Mouse (Mus musculus) embryonic facial prominence, embryonic 11.5 days (tissue): ENCODE results near the gene Traf3ip3. TPM values are rescaled to one million over a fixed set of nuclear protein-coding genes. Genes with fewer than 3 reads are reported as not detected.

Source experiments
- ATAC-seq: fragments of 200-750 bp; cut with Nextera tagmentation; replicated peaks from 2 replicates; pipeline ENCODE4 v1.8.0; 2017; ENCODE audit warnings: low read depth; ENCODE audit not compliant: insufficient number of reproducible peaks, low FRiP score, low TSS enrichment
- DNase-seq: peaks from one replicate; pipeline ENCODE4 v3.0.0-alpha.2; 2015; ENCODE audit warnings: low spot score
- H3K27ac ChIP-seq: fragments of 300-500 bp; sonication (generic); replicated peaks from 2 replicates; pipeline ENCODE4 v1.5.1; 2014; ENCODE audit warnings: mild to moderate bottlenecking, low read depth, low read length, control low read depth
- H3K27me3 ChIP-seq: fragments of 300-500 bp; sonication (generic); 2 replicates; pipeline ENCODE4 v1.6.1; 2014; ENCODE audit warnings: mild to moderate bottlenecking, low read length, moderate library complexity, mixed read lengths; ENCODE audit not compliant: control insufficient read depth, insufficient read depth
- H3K36me3 ChIP-seq: fragments of 300-500 bp; sonication (generic); replicated peaks from 2 replicates; pipeline ENCODE4 v1.6.1; 2014; ENCODE audit warnings: low read depth, mild to moderate bottlenecking, low read length, moderate library complexity, mixed read lengths; ENCODE audit not compliant: control insufficient read depth, insufficient read depth
- H3K4me1 ChIP-seq: fragments of 300-500 bp; sonication (generic); 2 replicates; pipeline ENCODE4 v1.6.1; 2014; ENCODE audit warnings: low read length, mixed read lengths; ENCODE audit not compliant: control insufficient read depth, insufficient read depth
- H3K4me2 ChIP-seq: fragments of 300-500 bp; sonication (generic); 2 replicates; pipeline ENCODE4 v1.6.1; 2014; ENCODE audit warnings: low read depth, mild to moderate bottlenecking, control low read depth, low read length, moderate library complexity
- H3K4me3 ChIP-seq: fragments of 300-500 bp; sonication (generic); 2 replicates; pipeline ENCODE4 v1.5.1; 2014; ENCODE audit warnings: low read depth, low read length, control low read depth
- H3K9ac ChIP-seq: fragments of 300-500 bp; sonication (generic); replicated peaks from 2 replicates; pipeline ENCODE4 v1.6.1; 2014; ENCODE audit warnings: mild to moderate bottlenecking, control low read depth, low read length
- H3K9me3 ChIP-seq: fragments of 300-500 bp; sonication (generic); replicated peaks from 2 replicates; pipeline ENCODE4 v1.6.1; 2016; ENCODE audit warnings: mild to moderate bottlenecking, low read length, inconsistent platforms, mixed read lengths; ENCODE audit not compliant: control insufficient read depth
- WGBS: fragments of 180-500 bp; shearing (Covaris S2); extraction: QIAGEN DNeasy Blood & Tissue Kit; methylation state at CpG from one replicate; pipeline ENCODE4 v1.1.7; 2014; 5-methylcytosine and 5-hydroxymethylcytosine counted together
- polyA plus RNA-seq: library from polyadenylated mRNA; unstranded; fragments of >200 nt; fragmentation: Nextera tagmentation; extraction: Ambion mirVana; gene quantifications from 2 replicates; pipeline ENCODE4 v1.2.1, GENCODE M21; 2014

Gene Traf3ip3
- polyA plus RNA-seq, 1 experiment from 2014 or later = 1.5 TPM

DNA sequence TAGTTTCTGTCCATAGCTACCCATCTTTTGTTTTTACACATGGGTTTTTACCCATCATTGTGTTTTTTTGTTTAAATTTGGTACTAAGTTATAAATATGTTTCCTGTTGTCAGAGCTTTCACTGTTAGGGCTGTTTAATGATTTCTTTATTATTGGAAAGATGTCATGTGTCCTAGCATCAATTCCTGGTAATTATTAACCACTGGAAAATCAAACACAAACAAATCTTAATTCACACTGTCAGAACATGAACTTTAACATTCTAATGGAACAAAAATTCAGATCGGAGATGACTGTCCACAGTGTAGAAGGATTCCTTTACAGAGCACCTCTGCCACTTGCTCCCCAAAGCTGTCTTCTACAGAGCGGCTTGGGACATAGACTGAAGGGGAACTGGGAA lies 3.9 kb upstream of the Traf3ip3 start:
- DNase-seq (no peak), ATAC-seq (no peak)
- WGBS = 88% methylated on average over 2 of the region's 2 CpGs
- Histone ChIP-seq H3K9ac (no peak overlapping the region), H3K9me3 (no peaks in the 10 kb centered on the region), H3K27ac (no peak overlapping the region), H3K4me2 (no peak overlapping the region), H3K36me3 (no peaks in the 10 kb centered on the region), H3K27me3 (no peaks in the 10 kb centered on the region), H3K4me3 (no peak overlapping the region), H3K4me1 (no peaks in the 10 kb centered on the region)

DNA sequence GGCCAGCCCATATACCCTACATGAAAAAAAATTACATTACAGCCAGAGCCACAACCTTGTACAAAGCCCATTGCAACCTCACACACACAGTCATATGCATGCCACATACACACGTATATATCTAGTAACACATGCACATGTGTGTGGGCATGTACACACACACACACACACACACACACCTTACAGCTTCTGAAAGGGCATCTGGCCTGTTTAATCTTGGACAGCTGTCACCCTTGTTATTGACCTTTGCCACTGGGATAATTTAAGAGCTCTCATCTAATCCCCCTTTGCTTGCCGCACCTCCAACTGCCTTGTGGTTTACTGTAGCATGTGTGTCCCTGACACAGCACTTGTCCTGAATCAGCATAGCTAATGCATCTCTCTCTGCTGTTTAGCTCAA lies 2.3 kb upstream of the Traf3ip3 start:
- Histone ChIP-seq H3K36me3 (no peaks in the 10 kb centered on the region), H3K4me1 (no peaks in the 10 kb centered on the region), H3K27me3 (no peaks in the 10 kb centered on the region), H3K9ac (no peak overlapping the region), H3K9me3 (no peaks in the 10 kb centered on the region), H3K4me2 (no peak overlapping the region), H3K4me3 (no peak overlapping the region), H3K27ac (no peak overlapping the region)
- 54% methylated on average over 2 of the region's 2 CpGs for WGBS
- DNase-seq (no peak), ATAC-seq (no peak)

DNA sequence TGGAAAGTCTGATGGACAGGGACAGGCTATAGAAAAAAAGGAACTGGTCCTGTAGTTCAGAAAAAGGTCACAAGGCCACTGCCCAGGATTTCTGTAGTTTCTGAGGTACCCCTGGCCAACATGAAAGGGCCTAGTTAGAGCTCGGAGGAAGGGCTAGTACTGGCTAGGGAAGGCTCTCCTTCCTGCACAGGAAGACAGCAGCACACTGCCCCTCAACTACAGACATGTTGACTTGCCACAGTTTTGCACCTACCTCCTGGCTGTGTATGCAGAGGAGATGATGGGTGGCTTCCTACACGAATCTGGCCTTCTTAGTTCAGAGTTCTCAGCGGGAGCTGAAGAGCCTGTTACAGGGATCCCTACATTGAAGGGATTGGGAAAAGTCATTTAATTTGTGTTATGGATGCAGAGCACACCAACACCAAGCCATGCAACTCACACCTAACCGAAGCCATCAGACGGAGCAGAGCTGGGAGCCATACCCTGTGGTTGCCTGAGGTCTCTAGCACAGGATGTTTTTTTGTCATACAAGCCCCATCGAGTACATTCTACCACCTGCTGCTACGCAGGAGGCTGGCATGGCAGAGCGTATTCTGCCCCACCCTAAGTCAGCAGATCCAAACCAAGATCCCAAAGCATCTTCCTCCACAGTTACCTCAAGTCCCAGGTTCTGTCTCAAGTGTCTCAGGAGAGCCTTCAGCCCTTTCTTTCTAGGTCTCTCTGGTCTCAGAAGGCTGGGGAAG lies 692 bp downstream of the Traf3ip3 start:
- no peak overlapping the region for H3K9ac ChIP-seq
- H3K36me3 ChIP-seq = no peaks in the 10 kb centered on the region
- DNase-seq (no peak), ATAC-seq (no peak)
- H3K4me1 ChIP-seq = no peaks in the 10 kb centered on the region
- H3K4me2 ChIP-seq = no peak overlapping the region
- no peak overlapping the region for H3K4me3 ChIP-seq
- H3K27ac ChIP-seq = no peak overlapping the region
- H3K9me3 ChIP-seq = no peaks in the 10 kb centered on the region
- 86% methylated on average over 8 of the region's 8 CpGs for WGBS
- H3K27me3 ChIP-seq = no peaks in the 10 kb centered on the region

DNA sequence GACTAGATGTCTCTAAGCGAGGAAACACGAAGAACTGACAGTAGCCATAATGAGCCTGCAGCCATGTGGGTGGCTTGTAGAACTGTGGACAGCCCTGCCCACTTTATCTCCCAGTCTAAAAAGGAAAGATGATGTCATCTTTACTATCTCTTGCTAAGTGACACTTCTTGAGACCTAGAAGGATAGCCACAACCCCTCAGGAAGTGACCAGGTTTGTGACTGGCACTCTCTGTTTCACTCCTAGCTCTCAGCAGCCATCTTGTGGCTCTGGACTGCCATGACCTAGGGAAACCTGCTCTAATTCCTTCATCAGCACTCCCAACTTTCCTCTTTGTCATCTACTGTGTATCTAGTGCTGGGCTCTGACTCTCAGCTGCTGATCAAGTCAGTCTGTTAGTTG lies 3.2 kb downstream of the Traf3ip3 start:
- 90% methylated on average over 2 of the region's 2 CpGs for WGBS
- Histone ChIP-seq H3K4me1 (no peaks in the 10 kb centered on the region), H3K9me3 (no peaks in the 10 kb centered on the region), H3K4me3 (no peak overlapping the region), H3K4me2 (no peak overlapping the region), H3K9ac (no peak overlapping the region), H3K27me3 (no peaks in the 10 kb centered on the region), H3K27ac (no peak overlapping the region), H3K36me3 (no peaks in the 10 kb centered on the region)
- ATAC-seq (no peak), DNase-seq (no peak)

DNA sequence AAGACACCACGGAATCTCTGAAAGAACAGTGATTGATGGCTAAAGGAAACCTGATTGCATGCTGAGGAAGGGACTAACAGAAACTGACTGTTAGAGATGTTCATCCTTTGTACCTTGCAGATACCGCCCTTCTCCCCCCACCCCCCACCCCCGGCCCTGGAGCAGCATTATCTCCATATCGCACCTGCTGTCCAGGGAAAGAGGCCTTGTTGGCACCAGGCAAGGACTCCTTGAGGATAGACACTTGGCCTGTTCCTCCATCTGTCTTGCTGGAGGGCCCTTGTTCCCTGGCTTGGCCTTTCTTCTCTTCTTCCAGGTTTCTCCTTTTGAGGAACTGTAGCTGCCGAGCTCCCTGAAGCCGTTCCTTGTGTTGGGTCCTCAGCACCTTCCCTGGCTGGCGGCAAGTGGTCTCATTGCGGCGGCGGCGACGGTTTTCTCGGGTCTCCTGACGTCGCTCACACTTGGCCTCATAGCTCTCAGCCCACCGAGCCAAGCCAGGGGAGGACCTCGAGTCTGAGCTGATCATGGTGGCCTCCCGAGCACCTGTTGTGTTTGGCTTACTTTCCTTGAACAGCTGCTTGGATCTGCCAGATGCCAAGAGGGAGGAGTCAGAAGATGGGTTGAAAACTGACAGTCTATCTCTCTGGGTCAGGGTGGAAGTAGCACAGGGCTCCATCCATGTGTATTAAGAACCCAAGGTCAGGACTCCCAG lies 3.9 kb downstream of the Traf3ip3 start:
- Histone ChIP-seq H3K36me3 (no peaks in the 10 kb centered on the region), H3K4me2 (no peak overlapping the region), H3K9me3 (no peaks in the 10 kb centered on the region), H3K9ac (no peak overlapping the region), H3K4me1 (no peaks in the 10 kb centered on the region), H3K4me3 (no peak overlapping the region), H3K27me3 (no peaks in the 10 kb centered on the region), H3K27ac (no peak overlapping the region)
- ATAC-seq = no peak
- WGBS = 88% methylated on average over 18 of the region's 18 CpGs
- DNase-seq = no peak

DNA sequence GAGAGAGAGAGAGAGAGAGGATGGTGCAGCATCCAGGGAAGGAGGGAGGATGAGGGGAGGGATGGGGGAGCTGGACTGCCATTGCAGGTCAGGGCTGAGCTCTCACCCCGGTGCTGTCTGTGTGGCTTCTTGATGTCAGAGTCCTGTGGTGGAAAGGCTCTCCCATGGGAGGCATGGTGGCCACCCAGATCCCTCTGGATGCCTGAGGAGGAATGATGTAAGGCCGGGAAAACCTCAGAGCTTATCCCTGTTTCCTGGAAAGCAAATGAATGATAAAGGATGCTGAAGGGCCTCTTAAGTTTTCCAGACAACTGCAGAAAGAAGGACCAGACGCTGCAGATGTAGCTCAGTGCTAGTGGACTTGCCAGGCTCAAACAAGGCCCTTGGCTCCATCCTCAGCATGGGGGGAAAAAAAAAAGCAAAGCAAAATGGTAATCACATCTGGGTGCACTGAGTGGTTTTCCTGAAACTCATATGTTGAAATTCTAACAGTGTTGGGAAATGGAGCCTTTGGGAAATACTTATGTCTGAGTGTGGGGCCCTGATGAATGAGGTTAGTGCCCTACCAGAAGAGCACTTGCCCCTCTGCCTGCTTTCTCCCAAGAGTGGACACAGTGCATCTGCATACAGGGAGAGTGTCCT lies 6.2 kb downstream of the Traf3ip3 start:
- H3K36me3 ChIP-seq = no peaks in the 10 kb centered on the region
- H3K4me3 ChIP-seq = no peak overlapping the region
- H3K9ac ChIP-seq = no peak overlapping the region
- H3K27me3 ChIP-seq = no peaks in the 10 kb centered on the region
- DNase-seq (no peak), ATAC-seq (no peak)
- no peak overlapping the region for H3K27ac ChIP-seq
- H3K4me2 ChIP-seq = no peak overlapping the region
- 65% methylated on average over 3 of the region's 3 CpGs for WGBS
- no peaks in the 10 kb centered on the region for H3K9me3 ChIP-seq
- H3K4me1 ChIP-seq = no peaks in the 10 kb centered on the region

DNA sequence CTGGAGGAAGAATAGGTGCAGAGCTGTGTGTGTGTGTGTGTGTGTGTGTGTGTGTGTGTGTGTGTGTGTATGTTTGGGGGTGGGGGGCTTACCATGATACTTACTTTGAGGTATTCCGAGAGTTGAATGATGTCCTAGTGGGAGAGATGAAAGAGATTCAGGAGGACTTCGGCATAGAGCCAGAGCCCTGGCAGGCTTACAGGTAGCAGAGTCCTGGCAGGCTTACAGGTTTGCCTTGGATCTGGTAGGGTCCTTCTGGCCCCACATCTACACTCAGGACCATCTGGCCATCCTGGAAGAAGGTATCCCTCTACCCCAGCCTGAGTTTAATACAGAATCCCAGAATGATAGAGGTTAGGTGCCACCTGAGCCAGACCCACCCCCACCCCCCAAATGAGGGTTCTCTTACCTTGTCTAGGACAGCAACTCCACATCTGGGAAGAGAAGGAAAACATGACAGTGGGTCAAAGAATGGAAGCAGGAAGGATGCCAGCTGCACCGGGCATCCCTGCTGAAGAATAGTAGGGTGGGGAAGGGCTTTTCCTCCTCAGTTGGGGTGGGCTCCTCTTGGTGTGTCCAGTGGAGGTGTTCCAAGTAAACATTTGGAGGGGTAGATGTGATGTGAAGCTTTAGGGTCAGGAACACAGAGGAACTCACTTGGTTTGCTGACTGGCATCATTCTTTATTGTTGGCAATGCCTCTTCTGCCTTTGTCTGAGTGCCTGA lies 6.9 kb downstream of the Traf3ip3 start:
- DNase-seq (no peak), ATAC-seq (no peak)
- Histone ChIP-seq H3K9ac (no peak overlapping the region), H3K4me2 (no peak overlapping the region), H3K4me1 (no peaks in the 10 kb centered on the region), H3K4me3 (no peak overlapping the region), H3K27me3 (no peaks in the 10 kb centered on the region), H3K27ac (no peak overlapping the region), H3K9me3 (no peaks in the 10 kb centered on the region), H3K36me3 (no peaks in the 10 kb centered on the region)
- 86% methylated on average over 3 of the region's 3 CpGs for WGBS
